Mouse (Mus musculus) hindbrain, embryonic 16.5 days (tissue): ENCODE measurements around the gene Prrc2a. TPM values are rescaled to one million over a fixed set of nuclear protein-coding genes. Genes with fewer than 3 reads are reported as not detected.
A peak's percentile ranks its signal among the peaks of the same experiment; 100 is the strongest.

Experiments used
- ATAC-seq: fragments of 200-750 bp; cut with Nextera tagmentation; 2 replicates; pipeline ENCODE4 v1.8.0; 2017; ENCODE audit warnings: moderate TSS enrichment, moderate library complexity
- H3K27ac ChIP-seq: fragments of 300-500 bp; sonication (generic); 2 replicates; pipeline ENCODE4 v1.5.1; 2014; ENCODE audit warnings: low read depth, mild to moderate bottlenecking, control low read depth, low read length, moderate library complexity
- H3K27me3 ChIP-seq: fragments of 300-500 bp; sonication (generic); replicated peaks from 2 replicates; pipeline ENCODE4 v1.6.1; 2014; ENCODE audit warnings: low read length; ENCODE audit not compliant: control insufficient read depth, insufficient read depth
- H3K36me3 ChIP-seq: fragments of 300-500 bp; sonication (generic); 2 replicates; pipeline ENCODE4 v1.6.1; 2014; ENCODE audit warnings: mild to moderate bottlenecking, low read length, moderate library complexity, mixed read lengths; ENCODE audit not compliant: control insufficient read depth, insufficient read depth
- H3K4me1 ChIP-seq: fragments of 300-500 bp; sonication (generic); 2 replicates; pipeline ENCODE4 v1.6.1; 2014; ENCODE audit warnings: low read depth, low read length; ENCODE audit not compliant: control insufficient read depth, insufficient read depth
- H3K4me2 ChIP-seq: fragments of 300-500 bp; sonication (generic); 2 replicates; pipeline ENCODE4 v1.6.1; 2014; ENCODE audit warnings: mild to moderate bottlenecking, low read length, control low read depth, moderate library complexity
- H3K4me3 ChIP-seq: fragments of 300-500 bp; sonication (generic); 2 replicates; pipeline ENCODE4 v1.5.1; 2014; ENCODE audit warnings: mild to moderate bottlenecking, low read length, control low read depth, moderate library complexity
- H3K9ac ChIP-seq: fragments of 300-500 bp; sonication (generic); 2 replicates; pipeline ENCODE4 v1.6.1; 2014; ENCODE audit warnings: low read depth, mild to moderate bottlenecking, control low read depth, low read length, moderate library complexity
- H3K9me3 ChIP-seq: fragments of 300-500 bp; sonication (generic); 2 replicates; pipeline ENCODE4 v1.6.1; 2014; ENCODE audit warnings: mild to moderate bottlenecking, low read length, moderate library complexity; ENCODE audit not compliant: control insufficient read depth
- WGBS: fragments of 180-500 bp; shearing (Covaris S2); extraction: QIAGEN DNeasy Blood & Tissue Kit; methylation state at CpG from one replicate; pipeline ENCODE4 v1.1.7; 2014; 5-methylcytosine and 5-hydroxymethylcytosine counted together
- polyA plus RNA-seq: library from polyadenylated mRNA; unstranded; fragments of >200 nt; fragmentation: Nextera tagmentation; extraction: Ambion mirVana; gene quantifications from 2 replicates; pipeline ENCODE4 v1.2.1, GENCODE M21; 2015

Gene Prrc2a
- polyA plus RNA-seq, 1 experiment from 2014 or later: 138 TPM

DNA sequence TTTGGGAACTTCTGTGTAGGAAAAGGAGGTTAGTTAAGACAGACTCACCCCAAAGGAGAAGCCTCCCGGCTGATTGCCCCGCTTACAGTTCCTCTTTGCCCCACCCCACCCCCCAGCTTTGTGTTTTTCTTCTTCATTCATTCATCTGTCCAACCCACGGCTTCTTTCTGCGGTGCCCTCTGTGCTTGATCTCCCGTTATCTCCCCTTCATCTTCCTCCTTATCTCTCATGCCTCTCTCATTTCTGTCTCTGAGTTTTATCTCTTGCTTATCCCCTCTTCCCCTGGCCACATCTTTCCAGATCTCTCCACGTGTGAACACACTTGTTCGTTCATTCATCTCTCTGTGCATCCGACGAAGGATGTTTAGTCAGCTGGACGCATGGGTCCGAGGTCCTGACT lies 36.4 kb upstream of the Prrc2a start:
- H3K9me3 ChIP-seq: no peaks in the 10 kb centered on the region
- 0 out of 2 replicates have a peak, but pooled peaks cover under 1% of the 10 kb centered on the region for H3K4me1 ChIP-seq
- WGBS: 77% methylated on average over 11 of the region's 11 CpGs
- ATAC-seq: no peak
- H3K4me3 ChIP-seq: no peak overlapping the region
- H3K27me3 ChIP-seq: peaks cover 17% of the 10 kb centered on the region
- no peak overlapping the region for H3K27ac ChIP-seq
- no peak overlapping the region for H3K4me2 ChIP-seq
- H3K9ac ChIP-seq: no peak overlapping the region
- H3K36me3 ChIP-seq: no peaks in the 10 kb centered on the region

- Histone ChIP-seq H3K36me3 (no peaks in the 10 kb centered on the region), H3K27me3 (peaks cover 23% of the 10 kb centered on the region), H3K9me3 (no peaks in the 10 kb centered on the region), H3K4me3 (no peak overlapping the region), H3K4me2 (no peak overlapping the region), H3K4me1 (peaks cover 7% of the 10 kb centered on the region; the same call in 1 of the 2 replicates), H3K27ac (no peak overlapping the region), H3K9ac (no peak overlapping the region)
- WGBS: 89% methylated on average over 11 of the region's 11 CpGs
- no peak for ATAC-seq
These were observed 35.7 kb upstream of the Prrc2a start for GRCm38 (mm10) chr17:35200398-35200797.

- Histone ChIP-seq H3K4me2 (no peak overlapping the region), H3K4me1 (peaks cover 8% of the 10 kb centered on the region; the same call in 1 of the 2 replicates), H3K4me3 (no peak overlapping the region), H3K36me3 (no peaks in the 10 kb centered on the region), H3K9me3 (no peaks in the 10 kb centered on the region), H3K27ac (no peak overlapping the region), H3K27me3 (peaks cover 31% of the 10 kb centered on the region), H3K9ac (no peak overlapping the region)
- ATAC-seq: no peak
- WGBS: 34% methylated on average over 8 of the region's 8 CpGs
These were observed 34.2 kb upstream of the Prrc2a start for GRCm38 (mm10) chr17:35198946-35199345.

- 76% methylated on average over 7 of the region's 7 CpGs for WGBS
These were observed 33.3 kb upstream of the Prrc2a start for GRCm38 (mm10) chr17:35198029-35198428.

DNA sequence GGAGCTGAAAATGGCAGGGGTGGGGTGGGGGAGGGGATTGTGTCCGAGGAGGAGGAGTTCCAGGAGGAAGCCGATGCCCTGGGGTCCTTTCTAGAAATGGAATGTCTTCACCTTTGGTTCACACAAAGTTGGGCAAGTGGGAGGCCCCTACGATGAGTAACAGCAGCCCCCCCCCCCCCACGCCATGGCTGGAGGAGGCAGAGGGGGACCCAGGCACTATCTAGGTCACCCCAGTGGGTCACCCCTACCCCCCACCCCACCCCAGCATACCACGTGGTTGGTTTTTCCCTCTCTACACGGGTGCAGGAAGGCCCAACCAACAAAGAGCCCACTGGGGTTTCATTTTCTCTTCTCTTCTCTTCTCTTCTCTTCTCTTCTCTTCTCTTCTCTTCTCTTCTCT lies 32.4 kb upstream of the Prrc2a start:
- 50% methylated on average over 6 of the region's 6 CpGs for WGBS
- Histone ChIP-seq H3K4me1 (peaks cover 8% of the 10 kb centered on the region; the same call in 1 of the 2 replicates), H3K36me3 (no peaks in the 10 kb centered on the region), H3K9ac (no peak overlapping the region), H3K27ac (no peak overlapping the region), H3K27me3 (peaks cover 31% of the 10 kb centered on the region), H3K4me2 (no peak overlapping the region), H3K4me3 (no peak overlapping the region), H3K9me3 (no peaks in the 10 kb centered on the region)
- no peak for ATAC-seq

More at GRCm38 (mm10) chr17:35198029-35198428, 33.3 kb upstream of the Prrc2a start:
- Histone ChIP-seq H3K4me1 (peaks cover 8% of the 10 kb centered on the region; the same call in 1 of the 2 replicates), H3K4me3 (no peak overlapping the region), H3K4me2 (no peak overlapping the region), H3K27me3 (peaks cover 31% of the 10 kb centered on the region), H3K36me3 (no peaks in the 10 kb centered on the region), H3K9ac (no peak overlapping the region), H3K9me3 (no peaks in the 10 kb centered on the region), H3K27ac (no peak overlapping the region)
- ATAC-seq: no peak

GRCm38 (mm10) chr17:35196321-35196641 lies 31.6 kb upstream of the Prrc2a start:
- H3K9ac ChIP-seq: no peak overlapping the region
- peak overlapping the region; percentile 80 for H3K4me2 ChIP-seq
- no peak for ATAC-seq
- no peak overlapping the region for H3K27ac ChIP-seq
- peak overlapping the region; percentile 47 for H3K4me3 ChIP-seq
- peaks cover 8% of the 10 kb centered on the region; the same call in 1 of the 2 replicates for H3K4me1 ChIP-seq
- H3K36me3 ChIP-seq: no peaks in the 10 kb centered on the region
- WGBS: 30% methylated on average over 9 of the region's 9 CpGs
- H3K9me3 ChIP-seq: no peaks in the 10 kb centered on the region
- H3K27me3 ChIP-seq: peaks cover 29% of the 10 kb centered on the region

DNA sequence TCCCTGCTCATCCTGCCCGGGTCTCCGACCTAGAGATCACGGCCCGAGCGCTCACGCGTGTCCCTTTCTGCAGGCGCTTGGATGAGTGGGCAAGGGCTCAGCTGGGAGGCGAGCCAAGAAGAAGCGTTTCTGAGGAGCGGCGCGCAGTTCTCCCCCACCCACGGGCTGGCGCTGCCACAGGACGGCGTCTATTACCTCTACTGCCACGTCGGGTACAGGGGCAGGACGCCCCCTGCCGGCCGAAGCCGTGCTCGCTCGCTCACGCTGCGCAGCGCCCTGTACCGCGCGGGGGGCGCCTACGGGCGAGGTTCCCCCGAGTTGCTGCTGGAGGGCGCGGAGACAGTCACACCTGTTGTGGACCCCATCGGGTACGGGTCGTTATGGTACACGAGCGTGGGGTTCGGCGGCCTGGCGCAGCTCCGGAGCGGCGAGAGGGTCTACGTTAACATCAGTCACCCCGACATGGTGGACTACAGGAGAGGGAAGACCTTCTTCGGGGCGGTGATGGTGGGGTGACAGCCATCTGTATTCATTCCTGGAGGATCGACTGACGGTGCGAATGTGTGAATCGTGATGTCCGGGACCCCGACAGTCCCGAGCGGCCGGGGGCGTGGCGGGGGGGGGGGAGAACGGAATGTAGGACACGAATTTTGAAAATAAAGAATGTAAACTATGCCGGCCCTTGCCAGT lies 31.1 kb upstream of the Prrc2a start:
- H3K27me3 ChIP-seq: peaks cover 29% of the 10 kb centered on the region
- peak overlapping the region; percentile 47 for H3K4me3 ChIP-seq
- no peaks in the 10 kb centered on the region for H3K36me3 ChIP-seq
- H3K9ac ChIP-seq: peak overlapping the region; percentile 56
- peaks cover 8% of the 10 kb centered on the region; the same call in 1 of the 2 replicates for H3K4me1 ChIP-seq
- 2% methylated on average over 65 of the region's 66 CpGs for WGBS
- H3K27ac ChIP-seq: no peak overlapping the region
- ATAC-seq: peak; percentile 76
- peak overlapping the region; percentile 80 for H3K4me2 ChIP-seq
- no peaks in the 10 kb centered on the region for H3K9me3 ChIP-seq

DNA sequence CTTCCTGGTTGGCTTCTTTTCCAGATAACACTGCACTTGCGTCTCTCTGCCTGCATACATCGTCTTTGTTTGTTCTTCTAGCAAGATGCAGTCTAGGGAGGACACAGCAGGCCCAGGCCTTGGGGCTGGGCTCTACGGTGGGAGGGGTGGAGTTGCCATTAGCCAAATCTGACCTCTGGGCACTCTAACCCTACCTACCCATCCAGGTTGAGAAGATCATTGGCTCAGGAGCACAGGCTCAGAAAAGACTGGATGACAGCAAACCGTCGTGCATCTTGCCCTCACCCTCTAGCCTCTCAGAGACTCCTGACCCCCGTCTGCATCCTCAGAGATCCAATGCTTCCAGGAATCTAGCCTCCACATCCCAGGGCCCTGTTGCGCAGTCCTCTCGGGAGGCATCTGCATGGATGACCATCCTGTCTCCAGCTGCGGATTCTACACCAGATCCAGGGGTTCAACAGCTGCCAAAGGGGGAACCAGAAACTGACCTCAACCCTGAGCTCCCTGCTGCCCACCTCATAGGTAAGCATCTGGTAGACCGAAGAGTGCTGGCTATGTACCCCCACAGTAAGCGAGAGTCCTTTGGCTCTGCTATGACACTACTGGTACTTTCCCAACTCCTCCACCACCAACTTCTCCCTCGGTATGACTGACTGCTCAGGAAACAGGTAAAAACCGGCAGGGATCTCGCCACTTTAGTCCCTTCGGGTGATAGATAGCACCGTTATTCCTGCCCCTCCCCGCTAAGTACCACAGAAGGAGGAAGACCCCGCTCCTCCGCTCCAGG lies 30.3 kb upstream of the Prrc2a start:
- Histone ChIP-seq H3K9ac (peak overlapping the region; percentile 56), H3K9me3 (no peaks in the 10 kb centered on the region), H3K4me1 (peaks cover 8% of the 10 kb centered on the region; the same call in 1 of the 2 replicates), H3K27ac (no peak overlapping the region), H3K27me3 (peaks cover 25% of the 10 kb centered on the region), H3K36me3 (no peaks in the 10 kb centered on the region), H3K4me2 (peak overlapping the region; percentile 80), H3K4me3 (peak overlapping the region; percentile 47)
- WGBS: 46% methylated on average over 19 of the region's 19 CpGs
- no peak for ATAC-seq
